Mouse (Mus musculus): ENCODE results near the gene Cxcl3.

- no peak for TF ChIP-seq CTCF (IDR thresholded peaks at IDR 0.05; ENCODE audit: extremely low read depth, insufficient read depth, insufficient read length, insufficient replicate concordance)
- no peak for TF ChIP-seq POLR2A (IDR thresholded peaks at IDR 0.05; ENCODE audit: low read depth, low read length)
These were observed 18.7 kb downstream of the Cxcl3 start for GRCm38 (mm10) chr5:90804574-90804973.

Data from spleen, adult 2 months (tissue).